Mouse (Mus musculus) CH12.LX (cell line): ENCODE measurements around the gene Scd3. TPM values are rescaled to one million over a fixed set of nuclear protein-coding genes. Genes with fewer than 3 reads are reported as not detected.

Experiments used
- DNase-seq: peaks from one replicate; pipeline ENCODE4 v3.0.0-alpha.2; 2013; ENCODE audit errors: extremely low read depth
- H3K27ac ChIP-seq: 2 replicates; pipeline ENCODE4 v1.5.1; 2012; ENCODE audit warnings: low read depth, mild to moderate bottlenecking, control low read depth, moderate library complexity; ENCODE audit not compliant: insufficient read depth
- H3K27me3 ChIP-seq: replicated peaks from 2 replicates; pipeline ENCODE3; 2012; ENCODE audit warnings: inconsistent platforms
- H3K36me3 ChIP-seq, 2 experiments: replicated peaks in 1 of 2; 2 replicates each; pipeline versions ENCODE3 to v1.6.1; 2012; ENCODE audit warnings: inconsistent platforms in 1 of 2, low read length in 1 of 2, mild to moderate bottlenecking in 1 of 2, mixed read lengths in 1 of 2, moderate library complexity in 1 of 2; ENCODE audit not compliant: control insufficient read depth in 1 of 2, insufficient read depth in 1 of 2
- H3K4me1 ChIP-seq, 2 experiments: 2 replicates each; pipeline ENCODE4 v1.6.1; 2012; ENCODE audit warnings: inconsistent platforms in 1 of 2, moderate library complexity in 1 of 2; ENCODE audit not compliant: insufficient read depth in 2 of 2, control insufficient read depth in 1 of 2
- H3K4me2 ChIP-seq: 2 replicates; pipeline ENCODE4 v1.6.1; 2012; ENCODE audit warnings: low read depth, mild to moderate bottlenecking, control low read depth; ENCODE audit not compliant: poor library complexity, insufficient read depth, severe bottlenecking
- H3K4me3 ChIP-seq, 3 experiments: fragments of 150-350 bp in 1 of 3; sonication (generic) in 1 of 3; replicated peaks in 1 of 3; 2 replicates each; pipeline versions ENCODE3 to v1.5.1; 2011 to 2012; ENCODE audit warnings: low read depth in 2 of 3, low read length in 2 of 3, mild to moderate bottlenecking in 2 of 3, moderate library complexity in 2 of 3, control low read depth in 1 of 3, improper control_type of control experiment in 1 of 3, inconsistent platforms in 1 of 3, mixed read lengths in 1 of 3; ENCODE audit not compliant: poor library complexity in 1 of 3
- H3K79me2 ChIP-seq: replicated peaks from 2 replicates; pipeline ENCODE4 v1.6.1; 2012; ENCODE audit warnings: mild to moderate bottlenecking, moderate library complexity; ENCODE audit not compliant: control insufficient read depth, poor library complexity, insufficient read depth, severe bottlenecking; ENCODE audit errors: extremely low read depth
- H3K9ac ChIP-seq: 2 replicates; pipeline ENCODE4 v1.6.1; 2012; ENCODE audit warnings: low read depth, mild to moderate bottlenecking, control low read depth, moderate library complexity; ENCODE audit not compliant: insufficient read depth
- H3K9me3 ChIP-seq: replicated peaks from 2 replicates; pipeline ENCODE3; 2012; ENCODE audit warnings: low read length, inconsistent platforms, mixed read lengths
- CHD1 ChIP-seq: IDR thresholded peaks from 2 replicates; pipeline ENCODE4 v1.6.1; 2012; ENCODE audit warnings: low read depth, low read length, improper control_type of control experiment, inconsistent platforms
- CHD2 ChIP-seq: IDR thresholded peaks from 2 replicates; pipeline ENCODE4 v1.6.1; 2011; ENCODE audit warnings: low read length, improper control_type of control experiment
- CTCF ChIP-seq, 2 experiments: IDR thresholded peaks in 1 of 2; conservative IDR thresholded peaks in 1 of 2; 2 replicates each; pipeline ENCODE4 v1.5.1; 2011 to 2012; ENCODE audit warnings: low read depth in 2 of 2, low read length in 2 of 2, improper control_type of control experiment in 1 of 2, inconsistent platforms in 1 of 2, mild to moderate bottlenecking in 1 of 2, moderate library complexity in 1 of 2
- E2F4 ChIP-seq: IDR thresholded peaks from 2 replicates; pipeline ENCODE4 v1.6.1; 2011; ENCODE audit warnings: low read depth, low read length, improper control_type of control experiment; ENCODE audit not compliant: insufficient replicate concordance
- ETS1 ChIP-seq: conservative IDR thresholded peaks from 2 replicates; pipeline ENCODE4 v1.6.1; 2012; ENCODE audit warnings: low read depth, mild to moderate bottlenecking, inconsistent platforms, low read length, improper control_type of control experiment, moderate library complexity
- GABPA ChIP-seq: IDR thresholded peaks from 2 replicates; pipeline ENCODE4 v1.6.1; 2012; ENCODE audit warnings: low read depth, low read length, improper control_type of control experiment, inconsistent platforms; ENCODE audit not compliant: insufficient replicate concordance
- IRF4 ChIP-seq: IDR thresholded peaks from 2 replicates; pipeline ENCODE4 v1.6.1; 2014; ENCODE audit warnings: low read depth, mild to moderate bottlenecking, inconsistent platforms, low read length, improper control_type of control experiment
- MAFK ChIP-seq: IDR thresholded peaks from 2 replicates; pipeline ENCODE4 v1.6.1; 2011; ENCODE audit warnings: low read length, improper control_type of control experiment; ENCODE audit not compliant: insufficient replicate concordance
- MYC ChIP-seq: IDR thresholded peaks from 2 replicates; pipeline ENCODE4 v1.6.1; 2011; ENCODE audit warnings: low read depth, mild to moderate bottlenecking, improper control_type of control experiment, low read length
- NELFE ChIP-seq: IDR thresholded peaks from 2 replicates; pipeline ENCODE4 v1.6.1; 2011; ENCODE audit warnings: low read depth, low read length, improper control_type of control experiment
- PAX5 ChIP-seq: IDR thresholded peaks from 2 replicates; pipeline ENCODE4 v1.6.1; 2012; ENCODE audit warnings: low read length, inconsistent platforms, mixed read lengths
- POLR2AphosphoS2 ChIP-seq: IDR thresholded peaks from 2 replicates; pipeline ENCODE4 v1.6.1; 2011; ENCODE audit warnings: low read depth, low read length, improper control_type of control experiment
- RAD21 ChIP-seq: IDR thresholded peaks from 2 replicates; pipeline ENCODE4 v1.6.1; 2011; ENCODE audit warnings: low read depth, mild to moderate bottlenecking, low read length, improper control_type of control experiment, moderate library complexity
- SMC3 ChIP-seq: IDR thresholded peaks from 2 replicates; pipeline ENCODE4 v1.6.1; 2011; ENCODE audit warnings: low read depth, low read length, improper control_type of control experiment
- TBP ChIP-seq: conservative IDR thresholded peaks from 2 replicates; pipeline ENCODE4 v1.6.1; 2011; ENCODE audit warnings: low read depth, low read length, improper control_type of control experiment
- TCF12 ChIP-seq: IDR thresholded peaks from 2 replicates; pipeline ENCODE4 v1.6.1; 2014; ENCODE audit warnings: low read depth, mild to moderate bottlenecking, inconsistent platforms, low read length, improper control_type of control experiment
- UBTF ChIP-seq: IDR thresholded peaks from 2 replicates; pipeline ENCODE4 v1.6.1; 2012; ENCODE audit warnings: low read depth, mild to moderate bottlenecking, inconsistent platforms, low read length, improper control_type of control experiment, moderate library complexity
- USF2 ChIP-seq: conservative IDR thresholded peaks from 2 replicates; pipeline ENCODE4 v1.6.1; 2011; ENCODE audit warnings: low read depth, low read length, improper control_type of control experiment
- ZKSCAN1 ChIP-seq: IDR thresholded peaks from 2 replicates; pipeline ENCODE4 v1.6.1; 2012; ENCODE audit warnings: low read depth, inconsistent platforms, low read length, improper control_type of control experiment, borderline replicate concordance
- dilution Hi-C: fragments of 300-500 bp; cut with MboI; formaldehyde crosslinking; loops from 2 replicates; pipeline ENCODE4 v1.14.3; 2020; ENCODE audit warnings: low sequenced_read_pairs; ENCODE audit not compliant: extremely low pct_unique_long_range_greater_than_20kb, extremely low pct_ligation_motif_present
- in situ Hi-C: fragments of 300-500 bp; cut with MboI; formaldehyde crosslinking; loops from 3 replicates; pipeline ENCODE4 v1.14.3; 2019; ENCODE audit warnings: low sequenced_read_pairs, low pct_ligation_motif_present, low pct_unique_long_range_greater_than_20kb, mixed read lengths
- polyA plus RNA-seq: library from polyadenylated mRNA; unstranded; fragments of >175 nt; gene quantifications from 2 replicates; pipeline ENCODE4 v1.2.1, GENCODE M21; 2012; ENCODE audit warnings: low read depth; ENCODE audit not compliant: insufficient read length
- total RNA-seq, 2 experiments: library from RNA; depleted of rRNA; stranded (reverse); fragments of 300-350 nt in 1 of 2; fragments of >200 nt in 1 of 2; gene quantifications; 2 replicates each; pipeline ENCODE4 v1.2.3; 2012 to 2014

Scd3 gene
- total and polyA plus RNA-seq, 3 experiments: not detected

DNA sequence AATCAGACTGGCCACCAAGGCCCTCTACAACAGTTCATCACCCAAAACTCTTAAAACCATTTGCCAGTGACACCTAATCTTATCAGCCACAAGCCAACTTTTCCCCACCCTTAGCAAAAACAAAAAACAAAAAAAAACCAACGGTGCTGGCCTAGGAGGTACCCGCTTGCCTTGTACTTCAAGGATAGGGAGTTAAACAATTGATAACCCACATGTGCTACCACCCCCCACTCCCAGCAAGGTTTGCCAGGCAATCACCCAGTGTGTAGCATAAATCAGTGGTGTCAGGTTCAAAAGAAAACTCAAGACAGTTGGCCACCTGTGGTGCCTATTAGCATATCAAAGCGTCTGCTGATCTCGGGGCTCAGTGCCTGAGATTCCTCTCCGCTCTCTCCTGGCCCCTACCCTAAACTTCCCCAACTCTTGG lies 62.9 kb downstream of the Scd3 start:
- DNase-seq: no peak
- Histone ChIP-seq H3K9me3 (no peaks in the 10 kb centered on the region), H3K4me1 (peaks cover 17 to 44% of the 10 kb centered on the region in 2 experiments), H3K9ac (peak overlapping the region; percentile 74), H3K4me2 (peak overlapping the region; percentile 92), H3K27me3 (no peaks in the 10 kb centered on the region), H3K36me3 (peaks cover 7 to 14% of the 10 kb centered on the region in 2 experiments), H3K79me2 (no peaks in the 10 kb centered on the region), H3K27ac (peak overlapping the region; percentile 78)
- in situ Hi-C loops (no loop called here), dilution Hi-C loops (no loop called here)
- TF ChIP-seq CHD1 (0 out of 2 replicates have a peak, but pooled peaks have one; percentile 17), CHD2 (0 out of 2 replicates have a peak, but pooled peaks have one; percentile 27), USF2 (no peak)
- TF ChIP-seq, all 38 proteins: peak for 2
- peak overlapping the region in 1 of 3 experiments; percentile 62 for H3K4me3 ChIP-seq

DNA sequence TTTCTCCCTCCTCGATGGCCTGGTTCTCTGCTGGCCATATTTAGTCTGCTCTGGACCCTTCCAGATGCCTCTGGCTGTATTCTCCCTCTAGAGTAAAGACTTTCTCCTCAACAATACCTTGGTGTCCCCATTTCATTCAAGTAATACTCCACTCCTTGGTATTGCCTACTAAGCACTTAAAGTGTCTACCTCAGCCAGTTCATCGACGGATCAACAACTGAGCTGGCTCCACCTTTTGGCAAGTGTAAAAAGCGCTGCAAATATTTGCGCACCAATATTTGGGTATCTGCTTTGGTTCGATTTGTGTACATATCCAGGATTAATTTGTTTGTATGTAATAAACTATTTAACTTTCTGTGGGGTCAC lies 63.4 kb downstream of the Scd3 start:
- Histone ChIP-seq H3K9ac (peak overlapping the region; percentile 74), H3K27ac (peak overlapping the region; percentile 78), H3K27me3 (no peaks in the 10 kb centered on the region), H3K79me2 (no peaks in the 10 kb centered on the region)
- no peak for DNase-seq
- TF ChIP-seq E2F4: 0 out of 2 replicates have a peak, but pooled peaks have one; percentile 12
- no peak for TF ChIP-seq POLR2AphosphoS2
- TF ChIP-seq IRF4: no peak
- TF ChIP-seq GABPA: no peak
- no peak for TF ChIP-seq UBTF
- TF ChIP-seq CHD1: no peak
- no peak for TF ChIP-seq USF2
- peak; percentile 54 for TF ChIP-seq RAD21
- TF ChIP-seq PAX5: no peak
- TF ChIP-seq TCF12: no peak
- TF ChIP-seq ETS1: peak; percentile 6; the same call in 1 of the 2 replicates
- TF ChIP-seq TBP: no peak; the same call in 1 of the 2 replicates
- TF ChIP-seq MYC: 0 out of 2 replicates have a peak, but pooled peaks have one; percentile 16
- TF ChIP-seq MAFK: peak; percentile 92
- TF ChIP-seq ZKSCAN1: no peak
- peak; percentile 43 for TF ChIP-seq SMC3
- no peak for TF ChIP-seq NELFE
- TF ChIP-seq CTCF (conservative IDR thresholded peaks at IDR 0.05 in 1 of 2, IDR thresholded peaks at IDR 0.05 in 1 of 2; ENCODE audit: low read depth in 2 of 2, low read length in 2 of 2): peak in 1 of 2 experiments; percentile 67; a peak in 2 of 4 replicates
- TF ChIP-seq, all 38 proteins: peak for 7
- Histone ChIP-seq H3K9me3 (no peaks in the 10 kb centered on the region), H3K4me3 (peak overlapping the region; percentile 29 to 63 (median 62)), H3K4me2 (peak overlapping the region; percentile 92), H3K4me1 (peaks cover 17 to 44% of the 10 kb centered on the region in 2 experiments), H3K36me3 (peaks cover 3 to 10% of the 10 kb centered on the region in 2 experiments)
- in situ Hi-C loops: no loop called here
- dilution Hi-C loops: no loop called here
